12 mouse cellular contexts compared by ENCODE assay signal in the genomic region with DNA sequence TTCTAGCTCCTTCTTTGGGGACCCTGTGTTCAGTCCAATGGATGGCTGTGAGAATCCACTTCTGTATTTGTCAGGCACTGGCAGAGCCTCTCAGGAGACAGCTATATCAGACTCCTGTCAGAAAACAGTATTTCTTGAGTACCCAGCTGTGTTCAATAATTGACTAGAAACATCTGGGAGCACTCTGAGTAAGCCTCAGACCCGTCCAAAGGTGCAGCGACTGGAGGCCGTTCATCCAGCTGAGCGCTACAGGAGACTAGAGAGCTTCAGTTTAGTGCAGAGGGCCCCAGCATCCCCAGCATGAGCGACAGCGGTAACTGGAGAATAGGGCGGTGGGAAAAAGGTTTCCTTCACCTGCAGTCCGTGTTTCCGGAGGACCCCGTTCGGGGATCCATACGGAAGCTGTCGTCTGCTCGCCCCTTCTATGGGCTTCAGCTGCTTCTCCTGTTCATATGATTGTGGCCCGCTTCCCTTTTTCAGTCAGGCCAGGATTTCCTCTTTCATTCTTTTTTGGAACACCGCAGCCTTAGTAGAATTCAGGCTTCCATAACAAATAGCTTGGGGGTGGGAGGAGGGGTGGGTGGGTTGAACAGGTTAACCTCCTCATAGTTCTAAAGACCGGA. TPM values are rescaled to one million over a fixed set of nuclear protein-coding genes. Genes with fewer than 3 reads are reported as not detected.
DNase-seq lines count a peak whose midpoint lies in the region; ATAC-seq and TF ChIP-seq lines count a peak whose summit lies in the region.
"Had no signal": no experiment of that assay in that cellular context is flagged by ENCODE, and none has a peak within 500 bp of the region (broad histone marks: within the 10 kb centered on the region; RNA-seq: fewer than 3 reads in every experiment).

No protein-coding gene starts in this region.

- H3K4me2 ChIP-seq in neural tube, embryonic 11.5 days (ENCODE audit: low read depth), result no peak overlapping the region
- no peak overlapping the region for H3K4me2 ChIP-seq in neural tube, embryonic 15.5 days
- peak overlapping the region; percentile 31 for H3K4me2 ChIP-seq in limb, embryonic 13.5 days (replicated peaks)
- no peak overlapping the region for H3K4me2 ChIP-seq in lung, postnatal 0 days (replicated peaks; ENCODE audit: low read depth, low read length)
- H3K4me2 ChIP-seq: heart, embryonic 11.5 days had no signal

- TF ChIP-seq CTCF in lung, postnatal 0 days (IDR thresholded peaks at IDR 0.05), result no peak

- H3K9me3 ChIP-seq in neural tube, embryonic 11.5 days (ENCODE audit: control insufficient read depth, low read length), result no peaks in the 10 kb centered on the region
- H3K9me3 ChIP-seq in neural tube, embryonic 15.5 days (replicated peaks), result no peaks in the 10 kb centered on the region
- no peaks in the 10 kb centered on the region for H3K9me3 ChIP-seq in limb, embryonic 13.5 days
- H3K9me3 ChIP-seq in lung, postnatal 0 days (ENCODE audit: low read length), result no peaks in the 10 kb centered on the region

- H3K4me1 ChIP-seq in neural tube, embryonic 11.5 days (ENCODE audit: control insufficient read depth, insufficient read depth, low read length), result no peaks in the 10 kb centered on the region
- H3K4me1 ChIP-seq in neural tube, embryonic 15.5 days, result peaks cover 3% of the 10 kb centered on the region; the same call in 1 of the 2 replicates
- peaks cover 4% of the 10 kb centered on the region for H3K4me1 ChIP-seq in limb, embryonic 13.5 days
- no peaks in the 10 kb centered on the region for H3K4me1 ChIP-seq in lung, postnatal 0 days (ENCODE audit: insufficient read depth, low read depth, low read length)

- no peak overlapping the region for H3K27ac ChIP-seq in neural tube, embryonic 11.5 days (ENCODE audit: low read depth, low read length)
- H3K27ac ChIP-seq in neural tube, embryonic 15.5 days (replicated peaks), result no peak overlapping the region
- H3K27ac ChIP-seq in limb, embryonic 13.5 days, result no peak overlapping the region
- H3K27ac ChIP-seq in lung, postnatal 0 days (ENCODE audit: low read length), result no peak overlapping the region
- H3K27ac ChIP-seq: stomach, postnatal 0 days had no signal

- no peak overlapping the region for H3K4me3 ChIP-seq in neural tube, embryonic 11.5 days (ENCODE audit: low read depth, low read length)
- H3K4me3 ChIP-seq in neural tube, embryonic 15.5 days (replicated peaks), result no peak overlapping the region
- H3K4me3 ChIP-seq in limb, embryonic 13.5 days, result no peak overlapping the region
- H3K4me3 ChIP-seq in lung, postnatal 0 days (ENCODE audit: low read depth, low read length), result no peak overlapping the region

- no peak for TF ChIP-seq EP300 in lung, postnatal 0 days (IDR thresholded peaks at IDR 0.05)

- H3K9ac ChIP-seq in neural tube, embryonic 11.5 days (ENCODE audit: low read length), result no peak overlapping the region
- no peak overlapping the region for H3K9ac ChIP-seq in neural tube, embryonic 15.5 days (replicated peaks)
- H3K9ac ChIP-seq in limb, embryonic 13.5 days, result no peak overlapping the region
- no peak overlapping the region for H3K9ac ChIP-seq in lung, postnatal 0 days (replicated peaks; ENCODE audit: low read depth)

- 35% methylated on average over 17 of the region's 17 CpGs for WGBS in neural tube, embryonic 11.5 days
- 45% methylated on average over 17 of the region's 17 CpGs for WGBS in neural tube, embryonic 15.5 days
- 34% methylated on average over 17 of the region's 17 CpGs for WGBS in limb, embryonic 13.5 days
- WGBS in lung, postnatal 0 days, result 28% methylated on average over 17 of the region's 17 CpGs

- ATAC-seq in neural tube, embryonic 11.5 days (ENCODE audit: insufficient read depth, low FRiP score, low TSS enrichment), result 0 out of 2 replicates have a peak, but pooled peaks have one; percentile 38
- ATAC-seq in neural tube, embryonic 15.5 days (ENCODE audit: low FRiP score), result no peak
- no peak; the same call in 1 of the 2 replicates for ATAC-seq in limb, embryonic 13.5 days (ENCODE audit: low FRiP score, low read depth)
- no peak for ATAC-seq in frontal cortex, adult (ENCODE audit: low TSS enrichment)
- ATAC-seq in lung, postnatal 0 days, result no peak

- intact Hi-C loops in heart, postnatal 25 days (cut with DNase I), result no loop called here

- no peaks in the 10 kb centered on the region for H3K36me3 ChIP-seq in neural tube, embryonic 11.5 days (ENCODE audit: control insufficient read depth, insufficient read depth, low read length)
- H3K36me3 ChIP-seq in neural tube, embryonic 15.5 days, result no peaks in the 10 kb centered on the region
- no peaks in the 10 kb centered on the region for H3K36me3 ChIP-seq in limb, embryonic 13.5 days
- no peaks in the 10 kb centered on the region for H3K36me3 ChIP-seq in lung, postnatal 0 days (ENCODE audit: insufficient read depth, low read length)

- peak; percentile 89 for DNase-seq in heart, adult 11 months
- no peak for DNase-seq in heart, postnatal 25 days (ENCODE audit: low spot score)
- DNase-seq in neural tube, embryonic 11.5 days (ENCODE audit: low spot score), result peak; percentile 22
- DNase-seq in cerebellum, adult 18-20 months, result no peak
- no peak for DNase-seq in lung, postnatal 0 days (ENCODE audit: low spot score)
- DNase-seq: adrenal gland, adult 8-10 months had no signal

- H3K27me3 ChIP-seq in neural tube, embryonic 11.5 days (ENCODE audit: control insufficient read depth, insufficient read depth, low read length), result no peaks in the 10 kb centered on the region
- no peaks in the 10 kb centered on the region for H3K27me3 ChIP-seq in neural tube, embryonic 15.5 days (replicated peaks)
- no peaks in the 10 kb centered on the region for H3K27me3 ChIP-seq in limb, embryonic 13.5 days
- H3K27me3 ChIP-seq in lung, postnatal 0 days (replicated peaks; ENCODE audit: insufficient read depth, low read length), result no peaks in the 10 kb centered on the region

RNA-seq across cellular contexts. Expression of a gene that starts 24.2 kb away (rescaled TPM):
- total RNA-seq in heart, postnatal 25 days (2021), result 1 to 10 TPM; 1.3 TPM
- polyA plus RNA-seq in neural tube, embryonic 11.5 days (2014; fragmentation: Nextera tagmentation; extraction: Ambion mirVana), result 0.17 TPM in 1 of 2 replicates, not detected in the other
- 0.36 and 0.38 TPM in 2 replicates for polyA plus RNA-seq in neural tube, embryonic 15.5 days (2015; fragmentation: Nextera tagmentation; extraction: Ambion mirVana)
- polyA plus RNA-seq in limb, embryonic 13.5 days (2015; fragmentation: Nextera tagmentation; extraction: Ambion mirVana), result 0.25 and 0.63 TPM in 2 replicates
- 4.7 and 5.3 TPM in 2 replicates for polyA plus RNA-seq in lung, postnatal 0 days (2015; fragmentation: Nextera tagmentation; extraction: Ambion mirVana)
- total RNA-seq: layer of hippocampus, postnatal 25 days had no signal

RNA-seq across cellular contexts. Expression of a gene that starts 30.6 kb away (rescaled TPM):
- total RNA-seq in heart, postnatal 25 days (2021), result under 1 TPM; 0.25 to 0.55 TPM
- 45.9 and 59.3 TPM in 2 replicates for polyA plus RNA-seq in neural tube, embryonic 11.5 days (2014; fragmentation: Nextera tagmentation; extraction: Ambion mirVana)
- 38.9 TPM in 2 replicates for polyA plus RNA-seq in neural tube, embryonic 15.5 days (2015; fragmentation: Nextera tagmentation; extraction: Ambion mirVana)
- 47.9 and 53.2 TPM in 2 replicates for polyA plus RNA-seq in limb, embryonic 13.5 days (2015; fragmentation: Nextera tagmentation; extraction: Ambion mirVana)
- polyA plus RNA-seq in lung, postnatal 0 days (2015; fragmentation: Nextera tagmentation; extraction: Ambion mirVana), result 1.1 and 1.3 TPM in 2 replicates

RNA-seq across cellular contexts. Expression of a gene that starts 48.9 kb away (rescaled TPM):
- 10 to 100 TPM; 75.4 to 87.9 TPM for total RNA-seq in heart, postnatal 25 days (2021)
- 79.8 and 93.6 TPM in 2 replicates for polyA plus RNA-seq in neural tube, embryonic 11.5 days (2014; fragmentation: Nextera tagmentation; extraction: Ambion mirVana)
- polyA plus RNA-seq in neural tube, embryonic 15.5 days (2015; fragmentation: Nextera tagmentation; extraction: Ambion mirVana), result 140 and 198 TPM in 2 replicates
- 118 and 119 TPM in 2 replicates for polyA plus RNA-seq in limb, embryonic 13.5 days (2015; fragmentation: Nextera tagmentation; extraction: Ambion mirVana)
- polyA plus RNA-seq in lung, postnatal 0 days (2015; fragmentation: Nextera tagmentation; extraction: Ambion mirVana), result 739 and 823 TPM in 2 replicates

Comparison
In these comparisons a context has a peak if more than half of its experiments do, and no peak if none do; other contexts are left out.
1. DNase-seq: peak in heart, adult 11 months (single experiment) and neural tube, embryonic 11.5 days (single experiment); none in heart, postnatal 25 days (single experiment), cerebellum, adult 18-20 months (0 of 2) and lung, postnatal 0 days (single experiment).
2. RNA of a gene that starts 30.6 kb away (polyA plus RNA-seq): 45.9 to 59.3 TPM in neural tube, embryonic 11.5 days, 47.9 to 53.2 TPM in limb, embryonic 13.5 days and 38.9 TPM in neural tube, embryonic 15.5 days; 1.1 to 1.3 TPM in lung, postnatal 0 days; every median in the first group is over 10 times any median in the second.